Mouse (Mus musculus): Measurements from ENCODE around the gene Casc4.

DNA sequence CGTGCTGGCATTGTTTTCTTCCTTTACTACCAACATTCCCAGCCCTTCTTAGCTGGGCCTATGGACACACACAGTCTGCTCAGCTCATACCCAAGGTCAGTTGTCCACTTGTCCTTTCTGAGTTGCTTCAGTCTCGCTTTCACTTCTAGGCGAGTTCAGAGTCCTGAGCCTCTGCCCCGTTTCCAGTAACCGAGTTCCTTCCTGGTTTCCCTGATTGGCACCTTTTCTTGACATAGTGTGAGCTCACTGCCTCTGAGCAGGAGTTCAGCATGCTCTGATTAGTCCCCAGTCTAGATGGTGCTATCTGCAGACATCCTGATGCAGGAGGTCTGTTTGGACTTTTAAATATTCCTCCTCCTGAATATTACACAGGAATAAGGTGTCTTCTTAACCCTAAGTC lies 42.1 kb upstream of the Casc4 start:
- TF ChIP-seq CTCF (IDR thresholded peaks at IDR 0.05; ENCODE audit: control insufficient read depth, insufficient read depth, insufficient read length) (no peak), MYOD1 (IDR thresholded peaks at IDR 0.05; ENCODE audit: control insufficient read depth, insufficient read length, low read depth) (no peak), USF1 (IDR thresholded peaks at IDR 0.05; ENCODE audit: low read depth) (no peak), MAX (IDR thresholded peaks at IDR 0.05) (no peak)
